Mouse (Mus musculus) stomach, embryonic 15.5 days (tissue): ENCODE results near the gene Zcchc18. TPM values are rescaled to one million over a fixed set of nuclear protein-coding genes. Genes with fewer than 3 reads are reported as not detected.

Source experiments
- polyA plus RNA-seq: library from polyadenylated mRNA; unstranded; fragments of >200 nt; fragmentation: Nextera tagmentation; extraction: Ambion mirVana; gene quantifications from 2 replicates; pipeline ENCODE4 v1.2.1, GENCODE M21; 2015

Zcchc18 gene
- polyA plus RNA-seq, 1 experiment from 2014 or later: 17.5 TPM

Other genes with a start within 250 kb of the Zcchc18 start
- gene Morf4l2, start 249.5 kb upstream of the Zcchc18 start, polyA plus RNA-seq: 490 and 503 TPM in 2 replicates
- 0.08 TPM in 1 of 2 replicates, not detected in the other for gene Glra4, start 213.0 kb upstream of the Zcchc18 start, polyA plus RNA-seq
- 4.7 and 5.2 TPM in 2 replicates for gene Plp1, start 170.5 kb upstream of the Zcchc18 start, polyA plus RNA-seq
- 0.57 and 0.62 TPM in 2 replicates for gene Rab9b, start 124.4 kb upstream of the Zcchc18 start, polyA plus RNA-seq
- gene H2bfm, start 65.8 kb upstream of the Zcchc18 start, polyA plus RNA-seq: not detected in 2 replicates
- 41.3 and 52.1 TPM in 2 replicates for gene Tmsb15b2, start 17.7 kb upstream of the Zcchc18 start, polyA plus RNA-seq
- gene Tmsb15l, start 16.3 kb upstream of the Zcchc18 start, polyA plus RNA-seq: 5.5 and 5.7 TPM in 2 replicates
- 24.8 and 26.4 TPM in 2 replicates for gene Tmsb15b1, start 16.3 kb upstream of the Zcchc18 start, polyA plus RNA-seq
- gene Slc25a53, start 45.1 kb downstream of the Zcchc18 start, polyA plus RNA-seq: 9.0 and 9.2 TPM in 2 replicates
- gene Fam199x, start 56.4 kb downstream of the Zcchc18 start, polyA plus RNA-seq: 5.6 and 6.5 TPM in 2 replicates
- not detected in 2 replicates for gene Esx1, start 128.9 kb downstream of the Zcchc18 start, polyA plus RNA-seq